Mouse (Mus musculus): ENCODE measurements at regions not wholly inside any gene's neighbourhood (a gene's known extent, or its start where the extent isn't known, plus 50 kb on each side); places are given as distances from the start of the nearest gene placed in this dataset.
A peak's percentile ranks its signal among the peaks of the same experiment; 100 is the strongest.

- TF ChIP-seq CEBPB (IDR thresholded peaks at IDR 0.05; ENCODE audit: low read depth): no peak
- no peak for TF ChIP-seq USF1 (IDR thresholded peaks at IDR 0.05; ENCODE audit: low read depth)
- no peaks in the 10 kb centered on the region for H3K79me2 ChIP-seq (ENCODE audit: control insufficient read depth, insufficient read depth)
Observed at GRCm38 (mm10) chrX:12249071-12249470, 88.9 kb upstream of the Bcor start.

GRCm38 (mm10) chrX:12249911-12250310 lies 89.8 kb upstream of the Bcor start:
- Histone ChIP-seq H3K4me3 (ENCODE audit: insufficient read depth, poor library complexity, severe bottlenecking) (no peak overlapping the region), H3K79me2 (ENCODE audit: control insufficient read depth, insufficient read depth) (no peaks in the 10 kb centered on the region), H3K79me3 (ENCODE audit: low read depth) (no peaks in the 10 kb centered on the region), H3K36me3 (ENCODE audit: control insufficient read depth, insufficient read depth) (no peaks in the 10 kb centered on the region), H3ac (ENCODE audit: control insufficient read depth, insufficient read length, low read depth) (no peak overlapping the region), H3K27me3 (ENCODE audit: control insufficient read depth, insufficient read depth, insufficient read length) (no peaks in the 10 kb centered on the region)
- TF ChIP-seq MYOG (IDR thresholded peaks at IDR 0.05; ENCODE audit: control insufficient read depth, extremely low read depth, insufficient read length): no peak
- no peak for TF ChIP-seq FOSL1 (IDR thresholded peaks at IDR 0.05; ENCODE audit: insufficient read depth, low read length, poor library complexity, severe bottlenecking)
- no peak for TF ChIP-seq MYOD1 (IDR thresholded peaks at IDR 0.05; ENCODE audit: control insufficient read depth, insufficient read length, low read depth)
- TF ChIP-seq MAX (IDR thresholded peaks at IDR 0.05): no peak
- no peak for TF ChIP-seq USF1 (IDR thresholded peaks at IDR 0.05; ENCODE audit: low read depth)
- no peak for TF ChIP-seq CTCF (IDR thresholded peaks at IDR 0.05; ENCODE audit: control insufficient read depth, insufficient read depth, insufficient read length)
- no peak for TF ChIP-seq CEBPB (IDR thresholded peaks at IDR 0.05; ENCODE audit: low read depth)

More at GRCm38 (mm10) chrX:12249071-12249470, 88.9 kb upstream of the Bcor start:
- no peaks in the 10 kb centered on the region for H3K27me3 ChIP-seq (ENCODE audit: control insufficient read depth, insufficient read depth, insufficient read length)
- no peak overlapping the region for H3ac ChIP-seq (ENCODE audit: control insufficient read depth, insufficient read length, low read depth)
- H3K79me3 ChIP-seq (ENCODE audit: low read depth): no peaks in the 10 kb centered on the region
- H3K36me3 ChIP-seq (ENCODE audit: control insufficient read depth, insufficient read depth): no peaks in the 10 kb centered on the region
- H3K4me3 ChIP-seq (ENCODE audit: insufficient read depth, poor library complexity, severe bottlenecking): no peak overlapping the region

GRCm38 (mm10) chrX:12251853-12252679 lies 91.9 kb upstream of the Bcor start:
- Histone ChIP-seq H3K4me3 (ENCODE audit: insufficient read depth, poor library complexity, severe bottlenecking) (peak overlapping the region; percentile 11), H3K79me2 (ENCODE audit: control insufficient read depth, insufficient read depth) (no peaks in the 10 kb centered on the region), H3K27me3 (ENCODE audit: control insufficient read depth, insufficient read depth, insufficient read length) (no peaks in the 10 kb centered on the region), H3K79me3 (ENCODE audit: low read depth) (no peaks in the 10 kb centered on the region), H3ac (ENCODE audit: control insufficient read depth, insufficient read length, low read depth) (no peak overlapping the region), H3K36me3 (ENCODE audit: control insufficient read depth, insufficient read depth) (no peaks in the 10 kb centered on the region)
- TF ChIP-seq MYOD1 (IDR thresholded peaks at IDR 0.05; ENCODE audit: control insufficient read depth, insufficient read length, low read depth): no peak
- TF ChIP-seq CTCF (IDR thresholded peaks at IDR 0.05; ENCODE audit: control insufficient read depth, insufficient read depth, insufficient read length): peak; percentile 14

- no peak for TF ChIP-seq FOSL1 (IDR thresholded peaks at IDR 0.05; ENCODE audit: insufficient read depth, low read length, poor library complexity, severe bottlenecking)
- no peak for TF ChIP-seq USF1 (IDR thresholded peaks at IDR 0.05; ENCODE audit: low read depth)
- no peak for TF ChIP-seq MYOD1 (IDR thresholded peaks at IDR 0.05; ENCODE audit: control insufficient read depth, insufficient read length, low read depth)
- no peak for TF ChIP-seq MAX (IDR thresholded peaks at IDR 0.05)
- no peak for TF ChIP-seq MYOG (IDR thresholded peaks at IDR 0.05; ENCODE audit: control insufficient read depth, extremely low read depth, insufficient read length)
- no peak for TF ChIP-seq CTCF (IDR thresholded peaks at IDR 0.05; ENCODE audit: control insufficient read depth, insufficient read depth, insufficient read length)
- no peak for TF ChIP-seq CEBPB (IDR thresholded peaks at IDR 0.05; ENCODE audit: low read depth)
- no peaks in the 10 kb centered on the region for H3K27me3 ChIP-seq (ENCODE audit: control insufficient read depth, insufficient read depth, insufficient read length)
- no peaks in the 10 kb centered on the region for H3K79me3 ChIP-seq (ENCODE audit: low read depth)
- no peak overlapping the region for H3K4me3 ChIP-seq (ENCODE audit: insufficient read depth, poor library complexity, severe bottlenecking)
- H3ac ChIP-seq (ENCODE audit: control insufficient read depth, insufficient read length, low read depth): peak overlapping the region; percentile 55
- no peaks in the 10 kb centered on the region for H3K36me3 ChIP-seq (ENCODE audit: control insufficient read depth, insufficient read depth)
- no peaks in the 10 kb centered on the region for H3K79me2 ChIP-seq (ENCODE audit: control insufficient read depth, insufficient read depth)
Observed at GRCm38 (mm10) chrX:12252680-12253021, 92.5 kb upstream of the Bcor start.

GRCm38 (mm10) chrX:12256758-12257157 lies 96.6 kb upstream of the Bcor start:
- H3K79me2 ChIP-seq (ENCODE audit: control insufficient read depth, insufficient read depth): no peaks in the 10 kb centered on the region
- no peak overlapping the region for H3ac ChIP-seq (ENCODE audit: control insufficient read depth, insufficient read length, low read depth)
- no peaks in the 10 kb centered on the region for H3K27me3 ChIP-seq (ENCODE audit: control insufficient read depth, insufficient read depth, insufficient read length)
- H3K4me3 ChIP-seq (ENCODE audit: insufficient read depth, poor library complexity, severe bottlenecking): no peak overlapping the region
- no peaks in the 10 kb centered on the region for H3K36me3 ChIP-seq (ENCODE audit: control insufficient read depth, insufficient read depth)
- TF ChIP-seq MYOD1 (IDR thresholded peaks at IDR 0.05; ENCODE audit: control insufficient read depth, insufficient read length, low read depth) (no peak), MAX (IDR thresholded peaks at IDR 0.05) (no peak)
- H3K79me3 ChIP-seq (ENCODE audit: low read depth): no peaks in the 10 kb centered on the region

GRCm38 (mm10) chrX:12263834-12264233 lies 103.7 kb upstream of the Bcor start:
- no peaks in the 10 kb centered on the region for H3K79me2 ChIP-seq (ENCODE audit: control insufficient read depth, insufficient read depth)
- no peak overlapping the region for H3ac ChIP-seq (ENCODE audit: control insufficient read depth, insufficient read length, low read depth)
- no peaks in the 10 kb centered on the region for H3K79me3 ChIP-seq (ENCODE audit: low read depth)
- H3K27me3 ChIP-seq (ENCODE audit: control insufficient read depth, insufficient read depth, insufficient read length): no peaks in the 10 kb centered on the region
- no peak overlapping the region for H3K4me3 ChIP-seq (ENCODE audit: insufficient read depth, poor library complexity, severe bottlenecking)
- no peaks in the 10 kb centered on the region for H3K36me3 ChIP-seq (ENCODE audit: control insufficient read depth, insufficient read depth)
- TF ChIP-seq FOSL1 (IDR thresholded peaks at IDR 0.05; ENCODE audit: insufficient read depth, low read length, poor library complexity, severe bottlenecking) (no peak), CEBPB (IDR thresholded peaks at IDR 0.05; ENCODE audit: low read depth) (no peak), USF1 (IDR thresholded peaks at IDR 0.05; ENCODE audit: low read depth) (no peak), CTCF (IDR thresholded peaks at IDR 0.05; ENCODE audit: control insufficient read depth, insufficient read depth, insufficient read length) (no peak), MAX (IDR thresholded peaks at IDR 0.05) (no peak), MYOG (IDR thresholded peaks at IDR 0.05; ENCODE audit: control insufficient read depth, extremely low read depth, insufficient read length) (no peak), MYOD1 (IDR thresholded peaks at IDR 0.05; ENCODE audit: control insufficient read depth, insufficient read length, low read depth) (peak; percentile 51)

All from C2C12 (cell line).